Mouse (Mus musculus) frontal cortex, postnatal 25 days (tissue): ENCODE measurements around the gene 4930519G04Rik.
A peak's percentile ranks its signal among the peaks of the same experiment; 100 is the strongest.
"Not testable (repeated sequence)": the region's sequence is repeated elsewhere in the genome, so short reads cannot be mapped to it uniquely, and the experiment has no call there.

Experiments used
- DNase-seq, 2 experiments: peaks; one replicate each; pipeline ENCODE4 v3.0.0; 2022; ENCODE audit warnings: low spot score in 2 of 2

The 4930519G04Rik gene

GRCm38 (mm10) chr5:114853364-114853763 lies at the start of gene 4930519G04Rik:
Gene 4930519G04Rik (plus strand): TSS chr5:114853664.
- DNase-seq, result not testable (repeated sequence)

DNA sequence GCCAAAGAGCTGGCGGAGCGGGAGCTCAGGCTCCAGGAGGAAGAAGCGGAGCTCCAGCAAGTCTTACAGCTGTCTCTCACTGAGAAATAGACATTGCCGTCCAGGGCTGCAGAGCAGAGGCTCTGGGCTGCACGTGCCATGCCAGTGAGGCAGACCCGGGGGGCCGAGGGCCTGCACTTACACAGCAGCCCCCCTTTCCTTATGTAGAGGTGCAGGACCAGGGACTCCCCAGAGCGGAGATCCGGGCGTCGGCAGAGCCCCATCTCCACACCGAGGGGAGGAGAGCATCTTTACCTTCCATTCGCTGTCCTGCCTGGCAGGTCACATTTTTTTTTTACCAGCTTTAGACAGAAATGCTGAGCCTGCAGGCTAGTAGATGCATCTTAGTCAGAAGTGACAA lies 49.1 kb upstream of the 4930519G04Rik start:
- DNase-seq, result no peak

GRCm38 (mm10) chr5:114804958-114805357 lies 48.5 kb upstream of the 4930519G04Rik start:
- DNase-seq, result peak in 1 of 2 experiments; percentile 48

DNA sequence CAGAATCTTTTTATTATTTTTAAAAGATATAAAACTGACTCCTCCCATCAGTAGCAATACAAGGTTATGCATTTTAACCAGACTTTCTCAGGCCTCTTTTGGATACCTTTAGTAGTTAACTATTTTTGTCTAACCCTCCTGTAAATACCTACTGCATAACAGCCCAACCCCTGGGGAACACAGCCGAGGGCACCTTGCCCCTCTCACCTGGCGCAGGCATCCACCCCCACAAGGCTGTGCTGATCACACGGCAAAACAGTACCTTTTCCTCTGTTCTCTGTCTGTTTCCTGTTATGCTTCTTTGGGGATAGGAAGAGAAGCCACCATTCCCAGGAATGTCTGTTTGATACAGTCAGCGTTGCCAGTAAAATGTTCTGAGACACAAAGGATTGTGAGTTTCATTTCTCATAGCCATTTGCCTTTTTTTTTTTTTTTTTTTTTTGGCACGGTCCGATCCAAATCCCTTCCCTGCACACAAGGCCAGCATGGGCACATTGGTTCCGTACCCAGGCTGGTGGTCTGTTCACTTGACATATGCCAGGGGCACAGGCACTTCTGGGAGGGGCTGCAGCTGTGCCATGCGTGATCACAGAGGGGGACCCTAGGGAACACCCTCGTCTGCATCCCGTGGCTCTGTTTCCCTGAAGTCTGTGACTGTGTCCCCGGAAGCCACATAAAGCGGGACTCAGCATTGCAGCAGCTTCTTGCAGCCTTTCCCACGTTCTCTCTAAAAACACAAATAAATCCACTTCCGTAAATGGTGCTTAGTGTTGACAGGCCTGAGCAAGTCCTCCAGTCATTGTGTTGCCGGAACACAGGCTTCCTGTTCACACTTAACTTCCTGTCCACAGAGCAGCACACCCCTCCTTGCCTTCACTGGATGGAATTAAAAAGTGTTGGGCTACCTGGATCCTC lies 47.8 kb upstream of the 4930519G04Rik start:
- DNase-seq, result no peak

GRCm38 (mm10) chr5:114806636-114807035 lies 46.8 kb upstream of the 4930519G04Rik start:
- no peak for DNase-seq

DNA sequence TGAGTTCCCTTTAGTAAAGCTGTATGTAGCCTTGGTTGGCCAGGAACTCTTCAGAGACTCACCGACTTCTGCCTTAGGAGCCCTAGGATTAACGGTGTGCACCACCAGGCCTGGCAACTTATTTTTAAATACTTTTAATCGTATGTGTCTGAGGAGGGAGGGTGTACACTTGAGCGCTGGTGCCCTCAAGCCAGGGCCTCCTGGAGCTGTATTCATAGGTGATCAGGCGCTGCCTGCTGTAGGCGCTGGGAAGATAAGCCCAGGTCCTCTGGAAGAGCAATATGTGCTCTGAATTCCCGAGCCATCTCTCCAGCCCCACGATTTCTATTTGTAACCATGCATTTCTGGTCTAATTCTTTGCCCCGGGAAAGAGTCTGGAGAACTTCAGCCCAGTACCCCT lies 46.4 kb upstream of the 4930519G04Rik start:
- DNase-seq, result no peak

GRCm38 (mm10) chr5:114807468-114807867 lies 46.0 kb upstream of the 4930519G04Rik start:
- no peak for DNase-seq

GRCm38 (mm10) chr5:114807893-114808292 lies 45.6 kb upstream of the 4930519G04Rik start:
- DNase-seq, result no peak

- no peak for DNase-seq
These were observed 45.1 kb upstream of the 4930519G04Rik start for GRCm38 (mm10) chr5:114808385-114808784.

DNA sequence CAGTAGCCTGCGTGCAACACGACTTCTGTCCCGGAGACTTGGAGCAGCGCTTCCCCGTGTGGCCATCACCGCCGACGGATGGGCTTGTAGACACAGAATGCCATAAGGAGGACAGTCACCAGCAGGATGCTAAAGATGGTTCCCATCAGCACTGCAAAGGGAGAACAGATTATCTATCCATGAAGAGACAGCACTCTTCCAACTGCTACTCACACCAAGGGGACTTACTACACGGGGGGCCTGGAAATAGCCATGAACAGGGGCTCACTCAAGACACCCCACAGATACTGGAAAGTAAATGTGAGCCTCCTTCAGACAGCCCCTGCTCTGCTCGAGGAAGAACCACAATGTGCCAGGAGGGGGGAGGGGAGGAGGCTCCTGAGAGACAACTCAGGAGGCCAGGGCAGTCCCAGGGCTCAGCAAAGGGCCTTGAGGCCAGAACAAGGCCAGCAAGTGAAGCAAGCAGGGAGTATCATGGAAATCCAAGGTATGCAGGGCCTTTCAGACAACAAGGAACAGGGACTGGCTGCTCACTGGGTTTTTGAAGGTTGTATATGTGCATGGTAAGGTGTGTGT lies 44.2 kb upstream of the 4930519G04Rik start:
- no peak for DNase-seq

DNA sequence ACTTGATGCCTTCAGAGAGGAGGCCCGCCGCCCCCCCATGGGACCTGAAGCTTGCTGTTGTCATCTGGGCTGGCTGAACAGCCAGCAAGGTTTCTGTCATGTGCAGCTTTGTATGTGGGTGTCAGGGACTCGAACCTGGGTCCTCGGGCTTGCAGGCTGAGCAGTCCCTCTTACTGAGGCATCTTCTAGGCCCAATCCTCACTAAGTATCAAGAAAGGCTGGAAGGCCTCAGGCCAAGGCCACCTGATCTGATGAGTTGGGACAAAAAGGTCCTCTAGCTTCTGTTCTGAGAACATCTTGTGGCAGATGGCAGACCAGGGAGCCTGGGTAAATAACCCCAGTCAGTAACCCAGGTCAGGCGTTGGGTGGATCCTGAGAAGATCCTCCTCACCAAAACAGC lies 43.6 kb upstream of the 4930519G04Rik start:
- no peak for DNase-seq

GRCm38 (mm10) chr5:114813525-114814181 lies 39.8 kb upstream of the 4930519G04Rik start:
- peak; percentile 79 to 82 for DNase-seq

GRCm38 (mm10) chr5:114816599-114816998 lies 36.9 kb upstream of the 4930519G04Rik start:
- no peak for DNase-seq

- DNase-seq, result no peak
These were observed 35.3 kb upstream of the 4930519G04Rik start for GRCm38 (mm10) chr5:114818124-114818523.

GRCm38 (mm10) chr5:114822796-114823688 lies 30.4 kb upstream of the 4930519G04Rik start, which contains the start of gene 1500011B03Rik:
Gene 1500011B03Rik (minus strand): TSS chr5:114823468.
- peak in 1 of 2 experiments; percentile 53 for DNase-seq

GRCm38 (mm10) chr5:114824197-114824596 lies 29.3 kb upstream of the 4930519G04Rik start:
- DNase-seq, result no peak

DNA sequence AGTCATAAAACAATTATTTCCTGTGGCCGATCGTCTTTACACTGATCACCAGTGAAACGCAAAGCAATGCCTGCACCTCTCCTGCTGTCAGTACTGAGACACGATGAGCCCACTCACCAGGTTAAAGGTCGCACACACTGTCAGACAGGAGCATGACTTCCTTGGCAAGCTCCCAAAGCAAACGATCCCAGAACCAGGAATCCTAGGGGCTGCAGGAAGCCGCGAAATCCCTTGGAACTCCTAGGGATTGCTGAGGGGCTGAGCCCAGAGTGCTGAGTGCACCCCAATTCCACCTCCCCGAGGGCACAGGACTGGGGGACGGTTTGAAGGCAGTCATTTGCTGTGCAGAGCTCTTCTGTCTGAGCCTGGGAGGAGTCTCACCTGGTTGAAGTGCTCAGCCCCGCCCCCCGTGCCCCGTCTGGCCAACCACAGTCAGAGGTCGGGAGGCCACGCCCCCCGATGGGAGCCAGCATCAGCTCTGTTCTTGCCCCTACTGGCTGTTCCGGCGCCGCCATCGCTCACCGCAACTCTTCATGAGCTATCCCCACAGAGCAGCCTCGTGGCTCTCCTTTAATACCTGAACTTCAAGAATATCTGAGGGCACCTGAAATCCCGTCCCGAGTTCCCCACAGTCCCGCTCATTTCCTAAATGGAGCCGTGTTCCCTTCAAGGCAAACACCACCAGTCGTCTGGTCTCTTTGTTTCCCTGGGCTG lies 27.3 kb upstream of the 4930519G04Rik start:
- peak in 1 of 2 experiments; percentile 29 for DNase-seq

DNA sequence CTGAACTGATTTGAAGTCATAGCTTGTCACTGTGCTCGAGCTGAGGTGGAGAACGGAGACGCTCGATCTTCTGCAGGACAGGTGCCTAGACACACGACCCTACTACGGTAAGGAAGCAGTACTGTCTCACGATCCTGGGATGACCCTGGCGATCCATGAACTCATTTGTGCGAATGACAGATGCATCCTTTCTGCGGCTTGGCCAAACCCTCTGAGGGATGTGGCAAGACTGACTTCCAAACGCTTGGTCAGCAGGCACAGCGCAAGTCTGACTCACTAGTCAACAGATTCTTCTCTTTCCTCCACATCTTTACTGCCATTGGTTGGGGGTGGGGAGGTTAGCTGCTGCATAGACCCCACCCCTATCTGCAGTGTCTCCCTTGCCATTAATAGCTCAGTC lies 26.0 kb upstream of the 4930519G04Rik start:
- no peak for DNase-seq

GRCm38 (mm10) chr5:114829740-114830139 lies 23.7 kb upstream of the 4930519G04Rik start:
- DNase-seq, result no peak

GRCm38 (mm10) chr5:114836886-114837285 lies 16.6 kb upstream of the 4930519G04Rik start:
- DNase-seq, result no peak

DNA sequence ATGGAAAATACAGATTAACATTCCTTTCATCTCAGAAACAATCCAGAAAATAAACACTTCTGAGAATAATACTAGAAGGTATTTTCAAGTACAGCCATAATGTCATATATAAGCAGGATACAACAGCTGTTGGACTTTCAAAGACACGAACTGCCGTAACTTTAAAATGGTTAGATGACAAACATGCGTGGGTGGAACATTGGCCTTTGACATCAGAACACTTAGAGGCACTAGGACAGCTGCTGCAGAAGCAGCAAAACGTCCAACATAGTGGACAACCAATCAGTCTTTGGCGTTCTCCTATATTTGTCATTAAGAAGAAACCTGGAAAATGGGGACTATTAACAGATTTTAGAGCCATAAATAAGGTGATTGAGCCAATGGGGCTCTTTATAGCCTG lies 13.0 kb upstream of the 4930519G04Rik start:
- DNase-seq, result not testable (repeated sequence)
